Mouse (Mus musculus) layer of hippocampus, adult 9-10 months (tissue): ENCODE results near the gene Gon4l.
A peak's percentile ranks its signal among the peaks of the same experiment; 100 is the strongest.

Experiments
- DNase-seq: peaks from one replicate; pipeline ENCODE4 v3.0.0; 2022; ENCODE audit warnings: low spot score

Gon4l gene

DNA sequence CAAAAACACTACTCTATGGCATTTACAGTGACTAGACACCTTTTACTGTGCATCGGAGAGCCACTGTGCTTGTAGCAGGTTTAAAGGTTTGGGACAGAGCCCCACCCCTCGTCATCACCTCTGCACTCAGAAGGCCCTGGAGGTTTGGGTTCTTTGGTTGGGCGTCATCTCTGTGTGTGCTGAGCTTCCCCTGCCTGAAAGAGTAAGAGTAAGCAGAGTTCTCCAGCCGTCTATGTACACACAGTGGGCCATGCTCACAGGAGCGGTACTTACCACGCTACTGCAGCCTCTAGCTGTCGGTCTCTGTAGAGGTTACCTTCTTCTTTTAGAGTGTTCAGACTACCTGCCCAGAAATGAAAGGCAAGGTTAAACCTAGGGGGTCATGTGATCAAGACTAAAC lies 77.6 kb downstream of the Gon4l start:
- no peak for DNase-seq

DNA sequence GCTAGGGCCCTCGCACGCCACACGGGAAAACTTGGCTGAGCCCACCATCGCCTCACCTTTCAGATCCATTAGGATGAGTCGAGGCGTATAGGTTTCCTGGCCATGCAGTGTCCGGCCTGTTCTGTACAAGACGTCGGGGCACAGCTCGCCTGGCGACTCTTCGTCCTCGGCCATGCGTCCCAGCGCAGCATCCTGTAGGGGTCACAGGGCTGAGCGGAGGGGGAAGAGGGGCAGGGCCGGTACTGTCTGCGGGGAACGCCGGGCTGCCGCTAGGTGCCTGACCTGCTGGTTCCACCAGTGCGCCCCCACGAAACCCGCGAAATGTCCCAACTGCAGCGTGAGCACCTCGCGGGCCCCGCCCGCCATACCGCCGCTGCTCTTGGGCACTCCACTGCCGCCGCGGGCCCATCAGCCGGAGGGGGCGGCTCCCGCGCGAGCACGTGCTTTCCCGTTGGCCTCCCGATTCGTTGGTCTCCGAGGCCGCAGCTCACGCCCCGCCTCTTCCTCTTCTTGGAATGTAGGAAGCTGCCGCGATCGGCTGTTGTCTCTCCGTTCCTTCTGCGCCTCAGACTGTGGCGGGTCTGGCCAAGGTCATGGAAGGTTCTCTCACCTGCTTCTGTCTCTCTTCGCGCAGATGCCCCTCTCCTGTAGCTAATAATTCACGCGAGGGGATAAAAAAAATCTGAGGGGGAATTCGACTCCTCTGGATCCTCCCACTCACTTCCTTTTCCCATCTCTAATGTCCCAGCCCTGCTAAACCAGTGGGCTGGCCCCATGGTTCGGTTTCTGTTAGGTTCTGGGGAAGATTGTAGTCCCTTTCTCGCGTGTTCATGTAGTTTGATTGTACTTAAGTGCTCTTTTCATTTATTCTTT lies 78.7 kb downstream of the Gon4l start, which contains the start of gene Msto1:
Gene Msto1 (minus strand): TSS at position 489 of the 873 bp plus-strand sequence.
- peak; percentile 69 for DNase-seq

DNA sequence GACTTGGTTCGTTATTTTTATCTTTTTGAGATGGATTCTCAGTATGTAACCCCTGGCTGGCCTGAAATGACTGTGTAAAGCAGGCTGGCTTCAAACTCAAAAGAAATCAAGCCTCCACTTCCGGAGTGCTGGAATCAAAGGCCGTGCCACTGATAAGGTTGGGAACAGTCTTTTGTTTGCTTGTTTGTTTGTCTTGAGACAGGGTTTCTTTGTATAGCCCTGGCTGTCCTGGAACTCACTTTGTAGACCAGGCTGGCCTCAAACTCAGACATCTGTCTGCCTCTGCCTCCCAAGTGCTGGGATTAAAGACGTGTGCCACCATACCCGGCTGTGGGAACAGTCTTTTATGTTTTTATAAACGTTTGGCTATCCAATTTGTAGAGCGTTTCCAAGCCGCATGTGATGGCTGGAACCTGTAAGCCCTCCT lies 79.4 kb downstream of the Gon4l start:
- no peak for DNase-seq

DNA sequence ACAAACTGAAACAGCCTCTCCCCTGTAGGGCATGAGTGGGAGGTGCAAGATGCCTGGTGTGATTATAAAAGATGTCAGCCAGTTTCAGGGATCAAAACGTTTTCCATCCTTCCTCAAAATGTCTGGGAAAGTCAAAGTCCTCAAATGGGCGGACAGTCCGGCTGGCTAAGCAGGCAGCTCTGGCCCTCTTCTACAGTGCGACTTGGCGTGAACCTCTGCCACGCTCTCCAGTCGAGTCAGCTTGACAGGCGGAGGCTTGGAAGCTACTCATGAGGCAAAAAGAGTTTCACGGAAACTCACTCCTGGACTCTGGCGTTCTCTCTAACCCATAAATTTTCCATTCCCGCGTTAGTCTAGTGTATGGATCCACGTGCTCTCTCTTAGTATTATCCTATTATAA lies 84.0 kb downstream of the Gon4l start:
- DNase-seq, result no peak

DNA sequence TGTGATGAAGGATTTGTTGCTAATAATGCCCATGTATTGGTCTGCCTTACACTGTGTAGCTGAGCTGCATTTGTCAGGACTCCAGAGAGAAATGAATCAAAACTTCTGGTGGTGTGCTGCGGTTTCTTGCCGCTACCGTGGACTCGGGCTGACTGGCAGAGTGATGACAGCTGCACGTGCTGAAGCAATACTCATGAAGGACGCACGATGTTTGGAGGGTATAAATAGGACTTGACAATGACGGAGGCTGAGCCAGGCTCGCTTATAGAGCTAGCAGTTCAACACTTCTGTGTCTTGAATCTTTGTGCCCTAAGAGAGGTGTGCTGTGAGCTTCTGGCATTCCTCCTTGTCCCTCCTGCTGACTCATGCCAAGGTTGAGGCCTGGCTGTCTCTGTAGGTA lies 86.4 kb downstream of the Gon4l start:
- no peak for DNase-seq

DNA sequence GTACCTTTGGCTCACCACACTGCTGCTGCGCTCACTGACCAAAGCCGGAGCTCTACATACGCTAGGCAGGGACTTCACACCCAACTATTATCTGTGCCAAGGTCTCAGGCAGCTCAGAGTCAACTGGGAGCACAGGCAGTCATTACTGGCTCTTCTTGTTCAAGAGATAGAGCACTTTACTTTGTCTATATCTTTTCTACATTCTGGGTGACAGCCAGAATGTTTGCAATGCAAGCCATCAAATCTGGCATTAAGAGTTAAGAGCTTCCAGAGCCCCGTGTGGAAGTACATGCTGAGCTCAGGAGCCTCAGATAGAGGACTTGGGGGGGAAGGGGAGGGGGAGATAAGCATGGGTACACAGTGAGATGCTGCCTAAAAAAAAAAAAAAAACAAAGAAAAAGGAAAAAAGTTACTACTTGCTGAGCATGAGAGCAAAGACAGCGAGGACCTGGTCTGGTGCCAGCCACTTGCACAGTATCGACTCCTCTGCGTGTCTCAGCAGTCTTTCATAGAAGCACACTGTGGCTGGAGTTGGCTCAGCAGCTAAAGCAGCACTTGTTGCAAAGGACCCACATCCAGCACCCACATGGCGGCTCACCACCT lies 89.1 kb downstream of the Gon4l start:
- no peak for DNase-seq

DNA sequence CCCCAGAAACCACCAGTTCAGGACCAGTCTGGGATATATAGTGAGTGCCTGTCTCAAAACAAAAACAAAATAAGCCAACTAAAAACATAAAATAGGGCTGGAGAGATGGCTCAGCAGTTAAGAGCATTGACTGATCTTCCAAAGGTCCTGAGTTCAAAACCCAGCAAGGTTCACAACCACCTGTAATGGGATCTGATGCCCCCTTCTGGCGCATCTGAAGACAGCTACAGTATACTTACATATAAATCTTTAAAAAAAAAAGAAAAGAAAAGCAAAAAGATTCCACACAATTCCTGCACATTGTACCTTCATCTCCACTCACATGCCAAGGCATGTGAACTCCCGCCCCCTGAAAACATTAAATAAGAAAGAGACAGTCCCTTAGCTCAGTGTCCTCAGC lies 90.6 kb downstream of the Gon4l start:
- no peak for DNase-seq

DNA sequence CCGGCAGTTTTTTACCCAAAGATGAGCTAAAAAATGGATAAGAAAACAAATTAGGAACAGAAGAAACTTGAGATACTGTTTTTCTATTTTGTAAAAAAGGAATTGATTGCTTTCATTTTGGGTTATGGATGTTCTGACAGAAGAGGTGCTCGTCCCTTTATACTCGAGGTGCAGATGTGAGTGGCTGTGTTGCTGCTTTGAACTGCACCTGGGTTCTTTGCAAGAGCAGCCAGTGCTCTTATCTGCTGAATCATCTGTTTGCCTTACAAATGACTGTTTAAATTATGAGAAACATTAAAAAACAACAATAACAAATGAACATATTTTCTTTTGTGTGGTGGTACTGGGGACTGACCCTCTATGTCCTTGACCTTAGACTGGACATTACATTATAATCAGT lies 94.5 kb downstream of the Gon4l start:
- DNase-seq, result no peak

DNA sequence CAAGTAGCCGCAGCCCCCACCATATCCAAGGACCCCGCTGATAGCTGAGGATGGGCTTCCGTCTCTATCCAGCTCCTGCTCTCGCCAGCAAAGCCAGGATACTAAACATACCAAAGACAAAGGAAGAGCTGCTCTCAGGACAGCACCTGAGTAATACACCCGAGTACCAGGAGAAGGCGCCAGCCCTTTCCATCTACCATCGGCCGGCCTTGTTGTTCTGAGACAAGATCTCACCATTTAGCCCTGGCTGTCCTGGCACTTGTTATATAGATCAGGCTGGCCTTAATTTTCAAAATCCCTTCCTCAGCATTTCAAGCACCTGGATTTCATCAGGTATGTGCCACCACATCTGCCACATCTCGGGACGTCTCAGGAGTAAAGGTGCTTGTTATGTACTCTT lies 104.0 kb downstream of the Gon4l start:
- no peak for DNase-seq

DNA sequence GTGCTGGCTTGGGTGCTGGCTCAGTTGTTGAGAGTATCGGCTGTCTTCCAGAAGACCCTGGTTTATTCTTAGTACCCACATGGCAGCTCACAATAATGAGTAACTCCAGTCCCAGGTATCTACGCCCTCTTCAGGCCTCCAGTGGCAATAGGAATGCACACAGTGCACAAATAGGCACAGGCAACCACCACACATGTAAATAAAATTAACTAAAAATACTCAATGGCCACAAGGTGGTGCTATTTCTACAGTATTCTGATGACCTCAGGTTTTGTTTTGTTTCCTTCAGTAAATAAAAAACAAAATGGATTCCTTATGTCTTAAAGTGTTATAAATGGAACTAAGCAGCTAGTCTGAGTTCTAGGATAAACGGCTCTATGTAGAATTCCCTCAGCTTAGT lies 104.7 kb downstream of the Gon4l start:
- DNase-seq, result no peak

DNA sequence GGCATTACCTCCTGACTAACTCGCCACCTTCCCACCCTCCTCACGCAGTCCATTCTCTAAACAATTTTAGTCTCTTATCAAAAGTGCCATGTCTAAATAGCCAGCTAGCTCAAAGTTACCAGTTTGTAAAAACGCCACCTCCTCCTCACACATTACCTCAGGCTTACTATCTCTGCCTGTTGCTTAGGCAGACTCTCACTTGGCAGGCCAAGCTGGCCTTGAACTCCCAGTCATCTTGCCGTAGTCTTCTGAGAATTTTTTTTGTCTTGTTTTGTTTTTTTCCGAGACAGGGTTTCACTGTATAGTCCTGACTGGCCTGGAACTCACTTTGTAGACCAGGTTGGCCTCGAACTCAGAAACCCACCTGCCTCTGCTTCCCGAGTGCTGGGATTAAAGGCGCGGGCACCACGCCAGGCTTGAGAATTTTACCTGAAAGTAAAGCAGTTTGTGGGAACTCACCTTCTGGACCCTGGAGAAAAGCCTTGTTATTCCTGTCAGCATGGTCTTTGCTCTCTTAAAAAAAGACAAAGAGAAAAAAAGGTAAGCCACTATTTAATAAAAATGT lies 107.4 kb downstream of the Gon4l start:
- DNase-seq, result no peak

DNA sequence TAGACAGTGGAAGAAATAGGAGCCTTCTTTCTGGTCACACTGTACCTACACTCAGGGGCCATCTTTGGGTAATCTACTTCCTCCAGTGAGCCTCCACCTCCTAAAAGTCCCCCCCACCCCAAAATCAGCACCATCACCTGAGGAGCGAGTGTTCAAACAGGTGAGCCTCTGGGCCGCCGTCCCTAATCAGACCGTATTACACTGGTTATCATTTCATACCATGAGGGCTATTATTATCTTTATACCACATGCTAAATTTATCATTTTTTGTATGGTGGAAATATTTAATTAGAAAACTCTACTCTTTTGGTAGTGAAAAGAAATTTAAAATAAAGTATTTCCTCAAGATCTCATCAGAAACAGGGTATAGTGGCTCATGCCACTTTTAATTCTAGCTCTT lies 109.1 kb downstream of the Gon4l start:
- DNase-seq, result no peak

DNA sequence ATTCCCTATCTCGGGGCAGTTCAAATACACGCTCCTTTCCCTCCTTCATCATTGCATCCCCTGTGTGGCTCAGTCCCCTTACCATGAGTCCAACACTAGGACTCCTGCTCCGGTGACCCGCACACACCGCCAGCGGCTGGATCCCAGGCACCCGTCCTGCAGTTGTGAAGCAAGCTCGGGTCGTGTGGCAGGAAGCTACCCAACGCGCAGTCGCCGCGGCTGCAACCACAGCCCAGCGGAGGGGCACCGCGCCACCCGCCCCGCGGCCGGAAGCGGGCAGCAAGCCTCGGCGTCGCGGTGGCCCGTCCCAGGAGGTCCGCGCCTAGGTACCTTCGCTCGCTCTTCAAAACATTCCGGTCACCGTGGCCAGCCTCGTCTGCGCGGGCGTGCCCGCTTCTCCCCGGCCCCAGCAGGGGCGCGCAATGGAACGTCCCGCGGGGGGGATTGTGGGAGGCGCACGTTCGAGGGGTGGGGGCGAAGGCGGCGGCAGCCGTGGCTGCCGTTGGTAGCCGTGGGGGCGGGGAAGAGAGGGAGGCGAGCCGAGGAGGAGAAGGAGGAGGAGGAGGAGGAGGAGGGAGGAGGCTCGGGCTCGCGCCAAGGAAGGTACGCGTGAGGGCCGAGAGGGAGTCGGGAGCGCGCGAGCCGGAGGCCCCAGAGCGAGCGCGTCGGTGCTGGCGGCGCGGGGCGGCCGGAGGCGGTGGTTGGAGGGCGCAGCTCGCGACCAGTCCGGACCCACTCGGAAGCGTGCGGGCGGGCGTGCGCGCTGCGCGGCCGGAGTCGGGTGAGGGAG lies 115.0 kb downstream of the Gon4l start:
- no peak for DNase-seq

DNA sequence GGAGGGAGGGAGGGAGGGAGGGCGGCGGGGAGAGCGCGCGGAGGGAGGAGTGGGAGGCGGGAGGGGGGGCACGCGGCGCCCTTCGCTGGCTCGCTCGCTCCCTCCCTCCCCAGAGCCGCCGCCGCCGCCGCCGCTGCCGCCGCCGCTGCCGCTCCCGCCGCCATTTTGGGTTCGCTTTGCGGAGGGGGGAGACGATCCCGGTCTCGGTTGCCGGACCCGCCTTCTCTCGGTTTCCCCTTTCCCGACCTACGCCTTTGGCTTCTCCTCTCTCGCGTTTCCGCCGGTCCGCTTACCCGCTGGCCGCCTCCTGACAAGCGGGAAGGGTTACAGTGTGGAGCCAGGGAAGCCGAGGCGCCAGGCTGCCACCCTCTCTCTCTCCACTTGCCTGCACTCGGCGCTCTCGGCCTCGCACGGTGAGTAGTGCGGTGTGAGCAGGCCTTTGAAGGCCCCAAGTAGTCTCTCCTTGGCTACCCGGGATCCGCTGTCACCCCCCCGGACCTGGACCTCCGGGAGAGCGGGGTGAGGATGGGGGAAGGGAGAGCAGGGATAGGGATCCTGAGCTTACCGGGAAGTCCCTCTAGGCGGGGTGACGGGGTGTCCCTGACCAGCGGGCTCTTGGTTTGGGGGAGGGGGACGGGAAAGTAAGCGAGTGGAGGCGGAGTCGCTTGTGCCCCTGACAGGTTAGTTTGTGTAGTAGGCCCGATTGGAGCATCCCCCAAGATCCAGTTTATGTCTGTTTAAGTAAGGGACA lies 115.7 kb downstream of the Gon4l start, which contains the start of the genes Ash1l and Dap3:
Gene Ash1l (plus strand): TSS at position 47 of the 751 bp plus-strand sequence.
Gene Dap3 (minus strand): TSS at position 606 of the 751 bp plus-strand sequence.
- no peak for DNase-seq

DNA sequence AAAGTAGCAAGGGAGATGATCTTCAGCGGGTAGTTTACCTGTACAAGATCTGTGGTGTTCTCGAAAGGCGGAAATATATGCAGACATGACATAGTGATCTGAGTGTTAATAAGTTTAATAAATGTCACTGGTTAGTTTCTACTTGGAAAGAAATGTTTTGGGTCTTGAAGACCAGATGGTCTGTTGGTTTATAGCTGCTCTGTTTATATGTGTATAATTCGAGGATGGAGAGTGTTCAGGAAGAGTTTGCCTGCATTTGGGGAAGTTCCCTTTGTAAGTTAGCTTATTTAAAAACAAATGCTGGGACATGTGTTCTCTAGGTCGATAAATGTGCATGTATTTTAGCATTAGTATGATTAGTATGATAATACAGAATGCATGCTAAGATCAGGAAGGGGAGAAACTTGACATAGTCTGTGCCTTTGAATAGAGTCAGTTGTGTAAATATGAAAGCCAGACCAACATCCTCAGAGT lies 116.3 kb downstream of the Gon4l start:
- no peak for DNase-seq

DNA sequence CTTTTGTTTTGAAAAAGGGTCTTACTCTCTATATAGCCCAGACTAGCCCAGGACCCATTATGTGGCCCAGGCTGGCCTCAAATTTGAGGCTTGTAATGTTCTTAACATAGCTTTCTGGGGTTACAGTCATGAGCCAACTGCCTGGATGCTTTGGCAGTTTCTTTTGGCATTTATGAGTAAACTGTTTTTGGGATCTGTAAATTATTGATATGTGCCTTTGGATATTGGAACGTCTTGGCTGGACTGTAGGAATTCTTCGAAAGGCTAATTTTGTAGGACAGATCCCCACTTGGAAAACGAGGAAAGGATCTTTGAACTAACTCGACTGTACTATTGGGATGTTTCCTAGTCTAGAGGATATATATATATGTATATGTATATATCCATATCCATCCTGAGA lies 118.2 kb downstream of the Gon4l start:
- no peak for DNase-seq

DNA sequence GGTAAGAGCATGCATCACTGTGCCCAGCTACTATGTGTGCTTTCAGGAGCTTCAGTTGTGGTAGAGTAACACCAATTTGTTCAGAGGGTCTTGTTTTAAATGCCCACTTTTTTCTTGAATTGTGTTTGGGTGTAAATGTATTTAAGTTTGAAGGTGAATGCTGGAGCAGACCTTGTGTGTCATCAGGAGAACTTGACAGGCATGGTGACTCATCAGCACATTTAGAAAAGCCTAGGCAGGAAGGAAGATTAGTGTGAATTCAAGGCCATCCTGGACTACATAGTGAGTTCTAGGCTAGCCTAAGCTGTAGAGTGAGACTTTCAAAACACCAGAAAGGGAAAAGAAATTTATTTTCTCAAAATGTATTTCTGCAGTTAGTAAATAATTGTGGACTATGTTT lies 118.7 kb downstream of the Gon4l start:
- DNase-seq, result no peak
